Mouse (Mus musculus) stomach, postnatal 0 days (tissue): Measurements from ENCODE around the gene Drc3.

Experiments used
- CTCF ChIP-seq: IDR thresholded peaks from 2 replicates; pipeline ENCODE4 v1.5.1; 2016; ENCODE audit warnings: antibody characterized with exemption, low read depth, mild to moderate bottlenecking, moderate library complexity
- EP300 ChIP-seq: optimal IDR thresholded peaks from 2 replicates; pipeline ENCODE3; 2016; ENCODE audit warnings: antibody characterized with exemption

DNA sequence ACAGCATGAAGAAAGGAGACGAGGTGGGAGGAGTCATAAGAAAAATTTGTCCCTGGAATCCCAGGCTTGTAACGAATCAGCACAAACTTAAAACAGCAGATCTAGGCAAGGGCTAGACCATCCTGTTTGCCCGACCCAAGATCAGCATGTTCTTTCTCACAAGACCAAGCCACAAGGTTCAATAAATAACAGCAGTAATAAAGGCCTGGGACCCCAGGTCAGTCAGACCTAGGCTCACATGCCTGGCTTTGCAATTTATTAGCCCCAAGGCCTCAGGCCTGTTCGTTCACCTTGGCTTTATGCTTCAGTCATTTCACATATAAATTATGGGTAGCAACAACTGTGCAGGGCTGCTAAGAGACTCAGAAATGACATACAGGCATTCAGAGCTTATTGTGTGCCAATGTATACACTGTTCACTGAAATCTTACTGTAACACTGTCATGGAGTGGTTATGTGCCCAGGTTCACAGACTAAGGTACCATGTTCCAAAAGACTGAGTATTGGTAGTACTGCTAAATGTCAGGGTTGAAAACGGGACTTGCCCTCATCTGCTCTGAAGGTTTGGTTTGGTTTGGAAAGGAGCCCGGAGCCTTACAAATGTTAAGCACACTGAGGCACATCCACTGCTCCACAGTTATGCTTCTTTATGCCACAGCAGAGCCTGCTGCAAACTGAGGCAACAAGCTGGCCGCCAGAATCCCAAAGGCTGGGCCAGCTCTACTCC, 35.6 kb upstream of the Drc3 start:
- no peak for TF ChIP-seq EP300
- TF ChIP-seq CTCF: no peak
